Mouse (Mus musculus): ENCODE results near the gene Gm20696.

The Gm20696 gene

DNA sequence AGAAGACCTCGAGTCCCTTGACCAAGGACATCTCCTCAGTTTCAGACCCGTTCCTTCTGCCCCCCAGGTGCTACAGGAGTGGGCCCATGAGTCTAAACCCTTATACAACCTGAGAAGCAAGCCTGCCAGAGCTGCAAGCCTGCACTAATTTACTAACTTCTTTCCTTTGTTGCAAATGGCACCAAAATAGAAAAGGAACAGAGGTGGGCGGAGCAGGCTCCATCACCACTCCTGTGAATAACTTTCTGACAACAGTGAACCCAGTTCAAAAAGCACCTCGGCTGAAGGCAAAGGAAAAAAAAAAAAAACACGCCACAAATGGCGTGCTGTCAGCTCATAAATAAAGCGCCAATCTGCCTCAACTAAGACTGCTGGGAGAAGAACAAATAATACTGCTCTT, 225.5 kb downstream of the Gm20696 start:
- peak; percentile 58 to 59 for DNase-seq (ENCODE audit: low spot score in 2 of 2)

DNA sequence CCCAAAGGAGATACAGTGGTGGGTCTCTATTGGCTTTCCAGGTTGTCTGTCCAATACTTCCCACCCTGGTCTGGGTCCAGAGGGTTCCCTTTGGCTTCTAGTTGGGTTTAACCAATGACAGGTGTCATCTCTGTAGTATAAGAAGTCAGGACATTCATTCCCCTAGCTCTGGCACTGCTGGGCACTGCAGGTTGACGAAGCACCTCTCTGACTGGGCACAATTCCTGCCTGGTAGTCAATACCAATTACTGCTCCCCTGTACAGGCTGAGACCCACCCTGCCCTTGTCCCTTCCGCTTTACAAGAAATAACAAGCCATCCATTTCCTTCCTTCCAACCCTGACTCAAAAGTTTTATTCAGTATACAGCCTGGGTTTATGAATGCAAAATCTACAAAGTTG, 226.0 kb downstream of the Gm20696 start:
- no peak for DNase-seq (ENCODE audit: low spot score in 2 of 2)

- DNase-seq (ENCODE audit: low spot score in 2 of 2), result no peak
These were observed 226.7 kb downstream of the Gm20696 start for GRCm38 (mm10) chr6:99439878-99440361.

DNA sequence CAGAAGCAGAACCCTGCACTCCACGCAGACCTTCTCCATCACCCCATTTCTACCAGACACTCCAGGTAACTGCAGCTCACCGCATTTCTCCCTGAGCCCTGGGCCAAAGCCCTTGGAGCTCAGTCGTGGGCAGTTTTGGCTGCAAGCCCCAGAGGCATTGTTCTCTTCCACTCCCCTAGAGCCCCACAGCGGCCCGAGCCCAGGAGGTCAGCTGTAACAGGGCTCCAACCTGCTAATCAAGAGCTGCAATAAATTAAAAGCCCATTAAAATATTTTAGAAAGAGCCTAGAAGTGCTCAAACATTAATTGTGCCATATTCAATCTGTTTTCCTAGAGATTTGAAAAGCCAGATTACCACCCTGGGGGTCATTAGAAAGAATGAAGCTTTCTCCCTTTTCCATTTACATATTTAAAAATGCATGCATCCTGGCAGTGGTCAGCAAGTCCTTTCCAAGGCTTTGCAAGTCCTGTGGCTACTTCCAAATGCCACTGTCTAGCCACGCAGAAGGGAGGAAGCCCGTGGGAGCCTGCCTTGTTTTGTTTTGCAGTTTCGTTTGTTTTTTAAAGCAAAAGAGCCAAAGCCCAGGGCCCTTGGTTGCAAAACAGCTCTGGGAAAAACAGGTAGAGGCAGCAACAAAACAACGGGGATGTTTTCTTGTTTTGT, 227.3 kb downstream of the Gm20696 start:
- DNase-seq (ENCODE audit: low spot score in 2 of 2), result no peak

- no peak for DNase-seq (ENCODE audit: low spot score in 2 of 2)
These were observed 230.2 kb downstream of the Gm20696 start for GRCm38 (mm10) chr6:99436371-99436770.

GRCm38 (mm10) chr6:99435140-99435539, 231.5 kb downstream of the Gm20696 start:
- DNase-seq (ENCODE audit: low spot score in 2 of 2), result no peak

DNA sequence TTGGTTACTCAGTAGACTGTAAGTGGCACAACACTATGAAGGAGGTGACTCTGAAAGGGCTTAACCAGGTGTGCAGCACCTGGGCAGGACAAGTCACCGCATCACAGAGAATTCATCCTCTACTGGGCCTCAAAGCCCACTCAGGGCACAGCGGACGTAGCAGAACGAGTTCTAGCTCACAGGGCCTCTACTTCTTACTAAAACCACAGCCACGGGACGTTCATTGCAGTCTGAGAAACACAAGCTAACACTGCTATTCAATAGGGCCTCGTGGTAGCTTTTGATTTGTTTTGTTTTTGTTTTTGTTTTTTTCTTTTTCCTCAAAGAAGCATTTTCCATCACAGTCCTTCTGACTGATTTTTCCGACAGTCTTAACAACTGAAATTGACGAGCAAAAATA, 233.6 kb downstream of the Gm20696 start:
- DNase-seq (ENCODE audit: low spot score in 2 of 2), result no peak

DNA sequence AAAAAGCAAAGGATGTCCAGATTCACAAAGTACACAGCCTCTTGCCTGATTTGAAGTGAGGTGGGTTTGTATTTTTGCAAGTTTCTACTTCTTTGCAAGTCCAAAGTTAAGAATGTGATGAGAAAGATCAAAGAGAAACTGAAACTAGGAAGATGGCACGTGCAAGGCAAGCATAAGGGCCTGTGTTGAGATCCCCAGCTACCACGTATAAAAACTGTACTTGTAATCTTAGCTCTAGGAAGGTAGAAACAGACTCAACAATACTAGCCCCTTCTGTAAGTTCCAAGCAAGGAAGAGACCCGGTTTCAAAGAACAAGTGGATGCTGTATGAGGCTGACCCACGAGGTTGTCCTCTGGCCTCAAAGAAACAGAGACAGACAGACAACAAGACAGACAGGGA, 234.7 kb downstream of the Gm20696 start:
- DNase-seq (ENCODE audit: low spot score in 2 of 2), result no peak

DNA sequence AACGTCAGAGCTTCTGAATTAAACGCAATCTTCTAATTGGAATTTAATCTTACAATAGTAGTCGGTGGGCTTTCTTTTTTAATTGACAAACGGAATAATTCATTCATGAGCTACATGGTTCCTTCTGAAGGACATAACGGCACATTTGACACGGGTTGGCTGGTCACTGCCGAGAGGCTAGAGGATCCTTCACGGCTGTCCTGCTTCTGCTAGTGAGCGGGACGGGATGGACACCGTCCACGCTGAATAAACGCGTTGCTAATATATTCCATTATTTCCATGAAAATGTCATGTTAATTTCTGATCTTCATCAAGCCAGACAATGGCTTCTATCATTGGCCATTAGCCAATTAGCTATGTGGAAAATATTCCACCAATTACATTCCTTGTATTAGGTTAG, 236.0 kb downstream of the Gm20696 start:
- DNase-seq (ENCODE audit: low spot score in 2 of 2), result no peak

- no peak for DNase-seq (ENCODE audit: low spot score in 2 of 2)
These were observed 237.0 kb downstream of the Gm20696 start for GRCm38 (mm10) chr6:99429378-99430131.

DNA sequence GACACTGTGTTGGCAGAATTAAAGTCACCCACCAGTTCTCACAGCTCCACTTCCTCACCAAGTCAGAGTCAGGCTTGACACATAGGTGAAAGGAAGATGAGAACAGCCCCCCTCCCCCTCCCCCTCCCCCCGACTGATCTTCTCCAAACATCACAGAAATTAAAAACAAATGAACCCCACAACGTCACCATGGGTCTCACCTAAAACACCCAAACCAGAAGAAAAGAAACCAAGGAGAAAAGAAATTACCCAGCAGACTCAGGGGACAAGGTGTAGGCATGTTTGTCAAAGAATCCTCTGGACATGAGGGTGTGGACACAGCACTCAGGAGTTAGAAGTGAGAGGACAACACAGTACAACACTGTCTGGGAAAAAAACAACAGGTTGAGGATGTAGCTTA, 237.6 kb downstream of the Gm20696 start:
- DNase-seq (ENCODE audit: low spot score in 2 of 2), result no peak

DNA sequence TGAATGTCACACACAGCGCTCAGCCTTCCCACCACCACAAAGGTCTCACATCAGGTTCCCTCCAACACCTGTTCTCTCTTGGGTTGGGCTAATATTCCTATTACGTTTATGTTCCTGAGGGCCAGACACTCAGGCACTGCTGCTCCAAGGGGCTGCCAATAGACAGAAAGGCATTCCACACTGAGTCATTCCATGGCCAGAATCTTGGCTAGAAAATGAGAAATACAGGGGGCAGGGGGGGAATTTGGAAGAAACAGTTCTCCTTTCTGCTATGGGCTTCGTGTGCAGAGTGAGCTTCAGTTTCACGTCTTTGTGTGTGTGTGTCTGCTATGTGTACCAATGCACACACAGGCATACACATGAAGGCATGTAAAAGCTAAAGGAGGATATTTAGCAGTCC, 239.3 kb downstream of the Gm20696 start:
- DNase-seq (ENCODE audit: low spot score in 2 of 2), result no peak

GRCm38 (mm10) chr6:99425044-99425443, 241.6 kb downstream of the Gm20696 start:
- no peak for DNase-seq (ENCODE audit: low spot score in 2 of 2)

- no peak for DNase-seq (ENCODE audit: low spot score in 2 of 2)
These were observed 245.9 kb downstream of the Gm20696 start for GRCm38 (mm10) chr6:99420666-99421065.

DNA sequence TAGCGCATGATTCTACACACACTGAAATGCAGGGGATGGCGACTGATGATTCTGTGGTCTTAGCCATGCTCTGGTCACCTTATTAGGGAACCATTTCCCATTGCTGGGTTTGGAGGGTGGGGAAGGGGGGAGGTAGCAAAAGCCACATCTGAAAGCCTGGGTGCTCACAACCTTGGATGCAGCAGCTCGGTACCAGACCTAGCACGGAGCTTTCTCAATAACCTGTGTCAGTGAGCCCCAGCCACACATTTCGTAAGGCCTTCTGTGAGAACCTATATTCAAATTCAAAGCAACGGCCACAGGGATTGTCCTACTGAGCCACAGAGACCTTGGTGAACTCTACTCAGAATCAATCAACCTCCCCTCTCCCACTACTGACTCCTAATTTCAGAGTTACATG, 254.0 kb downstream of the Gm20696 start:
- DNase-seq (ENCODE audit: low spot score in 2 of 2), result no peak

GRCm38 (mm10) chr6:99409602-99410001, 257.0 kb downstream of the Gm20696 start:
- no peak for DNase-seq (ENCODE audit: low spot score in 2 of 2)

DNA sequence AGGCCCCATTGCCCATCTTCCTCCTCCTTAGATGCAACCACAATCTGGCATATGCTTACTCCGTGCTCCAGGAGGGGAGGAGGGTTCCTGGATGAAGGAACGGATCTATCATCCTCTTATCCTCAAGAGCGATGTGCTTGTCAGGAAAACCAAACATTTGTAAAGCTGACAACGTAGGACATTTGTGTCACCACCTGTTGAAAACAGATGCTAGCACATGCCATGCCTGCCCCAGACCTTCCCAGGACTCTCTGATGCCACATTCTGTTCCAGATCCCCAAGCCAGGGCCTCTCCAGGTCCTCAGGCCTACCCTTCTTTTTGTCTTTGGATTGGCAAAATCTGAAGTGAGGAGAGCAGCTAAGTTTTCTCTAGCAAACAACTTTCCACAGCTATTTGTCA, 257.7 kb downstream of the Gm20696 start:
- no peak for DNase-seq (ENCODE audit: low spot score in 2 of 2)

DNA sequence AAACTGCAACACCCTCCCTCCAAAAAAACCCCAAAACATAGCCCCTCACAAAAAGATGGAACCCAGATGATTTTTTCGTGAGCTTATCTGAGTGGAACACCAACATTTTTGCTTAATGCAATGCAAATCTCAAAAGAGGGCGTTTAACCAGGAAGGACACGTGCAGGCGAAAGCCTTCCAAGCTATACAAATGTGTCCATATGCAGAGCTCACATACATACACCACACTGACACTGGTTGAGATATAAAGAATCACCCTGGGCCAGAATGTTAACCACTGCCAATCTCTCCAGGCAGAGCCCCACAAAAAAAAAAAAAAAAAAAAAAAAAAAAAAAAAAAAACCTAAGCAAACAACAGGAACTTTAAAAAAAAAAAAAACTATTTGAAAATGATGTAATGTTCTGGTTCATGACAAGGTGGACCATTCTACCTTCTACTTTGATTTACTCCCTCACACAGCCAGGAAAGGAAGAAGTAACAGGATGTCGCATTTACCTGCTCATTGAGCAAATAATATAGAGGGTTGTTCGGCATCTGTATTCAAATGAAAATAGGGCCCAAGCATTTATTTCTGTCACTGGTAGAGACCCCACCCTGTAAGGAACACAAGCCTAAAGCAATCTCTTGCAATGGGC, 262.7 kb downstream of the Gm20696 start:
- no peak for DNase-seq (ENCODE audit: low spot score in 2 of 2)

DNA sequence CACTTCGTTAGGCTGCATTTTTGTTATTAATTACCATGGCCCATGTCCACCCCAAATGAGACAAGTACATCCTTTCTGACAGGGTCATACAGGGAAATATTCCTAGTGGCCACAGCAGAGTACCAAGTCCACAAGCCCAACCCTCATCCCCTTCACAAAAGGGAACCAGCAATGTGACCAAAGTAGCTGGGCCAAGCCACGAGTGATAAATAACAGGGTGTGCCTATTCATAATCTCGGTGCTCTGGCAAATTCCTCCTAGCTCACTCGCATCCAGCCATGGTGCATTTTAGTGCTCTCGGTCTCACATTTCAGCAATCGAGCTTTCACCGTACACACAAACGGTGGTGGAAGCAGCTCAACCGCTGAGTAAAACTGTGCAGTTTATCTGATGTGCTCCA, 263.7 kb downstream of the Gm20696 start:
- DNase-seq (ENCODE audit: low spot score in 2 of 2), result no peak

DNA sequence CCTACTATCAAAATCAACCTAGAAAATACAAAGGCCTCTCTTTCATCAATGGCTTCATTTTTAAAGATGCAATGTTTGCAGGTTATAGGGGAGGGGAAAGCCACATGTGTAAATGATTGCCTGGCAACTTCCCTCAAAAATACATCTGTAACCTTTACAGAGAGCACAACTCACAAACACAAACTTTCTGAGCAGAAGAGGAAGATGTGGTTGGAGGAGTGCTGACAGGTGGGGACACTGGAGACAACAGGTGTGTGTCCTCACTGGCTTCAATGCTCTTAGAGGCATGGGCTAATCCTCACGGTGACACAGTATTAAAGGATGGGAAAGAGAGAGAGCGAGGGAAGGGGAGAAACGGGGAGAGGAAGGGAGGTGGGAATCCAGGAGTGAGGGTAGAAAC, 264.2 kb downstream of the Gm20696 start:
- no peak for DNase-seq (ENCODE audit: low spot score in 2 of 2)

DNA sequence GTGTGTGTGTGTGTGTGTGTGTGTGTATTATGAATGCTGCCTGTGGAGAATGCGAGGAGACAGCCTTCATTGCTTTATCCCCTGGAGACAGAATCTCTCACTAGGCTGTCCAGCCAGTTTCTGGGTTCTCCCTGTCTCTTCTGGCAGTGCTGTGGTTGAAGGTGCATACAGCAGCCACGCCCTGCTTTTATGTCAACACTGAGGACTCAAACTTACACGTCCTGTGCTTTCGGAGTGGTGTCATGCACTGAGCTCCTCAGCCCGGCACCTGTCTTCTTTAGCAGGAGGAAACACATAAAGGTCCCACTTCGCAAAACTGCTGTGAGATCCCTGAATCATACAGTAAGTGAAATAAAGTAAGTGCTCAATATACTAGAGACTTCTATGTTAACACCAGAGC, 264.8 kb downstream of the Gm20696 start:
- DNase-seq (ENCODE audit: low spot score in 2 of 2), result no peak

- DNase-seq (ENCODE audit: low spot score in 2 of 2), result no peak
These were observed 265.4 kb downstream of the Gm20696 start for GRCm38 (mm10) chr6:99401211-99401610.

DNA sequence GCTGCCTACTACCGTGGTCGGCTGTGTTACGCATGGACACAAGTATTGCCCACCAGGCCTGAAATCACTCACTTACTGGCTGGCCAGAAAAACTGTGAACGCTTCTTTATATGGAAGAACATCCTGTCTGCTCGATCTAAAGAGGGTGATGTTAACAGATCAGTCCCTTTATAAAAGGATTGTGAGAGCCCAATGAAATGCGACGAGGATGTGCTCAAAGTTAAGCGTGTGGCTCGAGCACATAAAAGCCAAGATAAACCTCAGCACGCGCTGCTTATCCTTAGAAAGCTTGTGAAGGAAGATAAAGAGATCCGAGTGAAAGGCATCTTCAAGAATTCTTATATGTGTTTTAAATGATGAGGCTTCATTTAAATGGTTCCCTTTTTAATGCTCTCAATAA, 270.9 kb downstream of the Gm20696 start:
- DNase-seq (ENCODE audit: low spot score in 2 of 2), result no peak
